Mouse (Mus musculus) erythroblast, embryonic 14.5 days (primary cell): ENCODE data around the gene Ahnak2.

Experiments
- GATA1 ChIP-seq: IDR thresholded peaks from 2 replicates; pipeline ENCODE4 v1.6.1; 2012; ENCODE audit warnings: low read length, inconsistent platforms, mixed read lengths
- TAL1 ChIP-seq: IDR thresholded peaks from 3 replicates; pipeline ENCODE4 v1.6.1; 2012; ENCODE audit warnings: low read length, inconsistent platforms, mixed read lengths

DNA sequence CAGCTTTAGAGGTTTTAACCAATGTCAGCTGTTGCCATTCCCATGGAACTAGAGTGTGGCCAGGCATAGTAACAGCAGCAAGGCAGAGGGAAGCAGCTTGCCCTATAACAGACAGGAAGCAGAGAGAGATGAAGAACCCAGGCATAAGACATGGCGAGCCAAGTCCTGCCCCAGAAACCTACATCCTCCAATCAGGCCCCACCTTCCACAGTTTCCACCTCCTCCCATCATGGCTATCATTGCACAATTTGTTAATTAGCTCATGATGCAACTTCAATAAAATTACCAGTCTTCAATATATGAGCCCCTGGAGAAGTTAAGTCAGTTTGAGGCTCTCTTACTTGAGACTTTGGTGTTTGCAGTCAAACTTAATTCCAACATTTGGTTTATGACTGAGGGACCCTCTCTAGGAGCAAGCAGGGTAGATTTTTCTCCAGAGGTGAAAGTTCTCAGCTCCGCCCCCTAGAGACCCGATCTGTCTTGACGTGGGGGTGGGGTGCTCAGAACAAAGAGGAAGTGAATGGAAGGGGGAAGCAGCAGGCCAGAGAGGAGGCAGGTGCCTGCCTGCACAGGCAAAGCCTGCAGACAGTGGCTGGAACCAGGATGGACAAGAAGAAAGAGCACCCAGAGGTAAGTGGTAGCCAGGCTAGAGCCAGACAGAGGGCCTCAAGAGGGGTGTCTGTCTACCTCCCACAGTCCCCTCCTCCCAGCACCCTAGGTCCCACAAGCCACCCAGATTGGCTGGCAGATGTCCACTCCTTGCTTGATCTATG is 42.1 kb downstream of the Ahnak2 start, which contains the start of gene Pld4:
- no peak for TF ChIP-seq GATA1
- TF ChIP-seq TAL1 = no peak
